Mouse (Mus musculus) forebrain, embryonic 15.5 days (tissue): ENCODE measurements around the gene Gm4513. TPM values are rescaled to one million over a fixed set of nuclear protein-coding genes. Genes with fewer than 3 reads are reported as not detected.
"Not testable (repeated sequence)": the region's sequence is repeated elsewhere in the genome, so short reads cannot be mapped to it uniquely, and the experiment has no call there.

Experiments
- ATAC-seq: fragments of 200-750 bp; cut with Nextera tagmentation; replicated peaks from 2 replicates; pipeline ENCODE4 v1.8.0; 2017; ENCODE audit warnings: mild to moderate bottlenecking, moderate TSS enrichment, moderate library complexity
- H3K27ac ChIP-seq: fragments of 300-500 bp; sonication (generic); replicated peaks from 2 replicates; pipeline ENCODE4 v1.5.1; 2015; ENCODE audit warnings: mild to moderate bottlenecking, inconsistent platforms
- H3K27me3 ChIP-seq: fragments of 300-500 bp; sonication (generic); 2 replicates; pipeline ENCODE4 v1.6.1; 2015; ENCODE audit warnings: inconsistent platforms
- H3K36me3 ChIP-seq: fragments of 300-500 bp; sonication (generic); 2 replicates; pipeline ENCODE4 v1.6.1; 2015; ENCODE audit warnings: mild to moderate bottlenecking, inconsistent platforms
- H3K4me1 ChIP-seq: fragments of 300-500 bp; sonication (generic); 2 replicates; pipeline ENCODE4 v1.6.1; 2015; ENCODE audit warnings: inconsistent platforms
- H3K4me2 ChIP-seq: fragments of 300-500 bp; sonication (generic); replicated peaks from 2 replicates; pipeline ENCODE4 v1.6.1; 2015; ENCODE audit warnings: mild to moderate bottlenecking, inconsistent platforms
- H3K4me3 ChIP-seq: fragments of 300-500 bp; sonication (generic); 2 replicates; pipeline ENCODE4 v1.5.1; 2015; ENCODE audit warnings: mild to moderate bottlenecking, inconsistent platforms
- H3K9ac ChIP-seq: fragments of 300-500 bp; sonication (generic); replicated peaks from 2 replicates; pipeline ENCODE4 v1.6.1; 2015; ENCODE audit warnings: mild to moderate bottlenecking, inconsistent platforms
- H3K9me3 ChIP-seq: fragments of 300-500 bp; sonication (generic); 2 replicates; pipeline ENCODE4 v1.6.1; 2016; ENCODE audit warnings: inconsistent platforms
- WGBS: fragments of 180-500 bp; shearing (Covaris S2); methylation state at CpG from one replicate; pipeline ENCODE4 v1.1.7; 2015; ENCODE audit warnings: mixed read lengths; 5-methylcytosine and 5-hydroxymethylcytosine counted together
- polyA plus RNA-seq: library from polyadenylated mRNA; unstranded; fragments of >200 nt; fragmentation: Nextera tagmentation; extraction: Ambion mirVana; gene quantifications from 2 replicates; pipeline ENCODE4 v1.2.1, GENCODE M21; 2015

Gm4513 gene
- polyA plus RNA-seq: not detected in 2 replicates

GRCm38 (mm10) chr7:20598921-20599320 lies at the start of gene Gm4513:
Gene Gm4513, minus strand, starts transcription at chr7:20599021.
- not testable (repeated sequence) for H3K4me3 ChIP-seq, H3K9me3 ChIP-seq, ATAC-seq, H3K27me3 ChIP-seq, H3K4me2 ChIP-seq, H3K9ac ChIP-seq, H3K4me1 ChIP-seq, H3K27ac ChIP-seq, H3K36me3 ChIP-seq
- 87% methylated on average over 3 of the region's 5 CpGs for WGBS

DNA sequence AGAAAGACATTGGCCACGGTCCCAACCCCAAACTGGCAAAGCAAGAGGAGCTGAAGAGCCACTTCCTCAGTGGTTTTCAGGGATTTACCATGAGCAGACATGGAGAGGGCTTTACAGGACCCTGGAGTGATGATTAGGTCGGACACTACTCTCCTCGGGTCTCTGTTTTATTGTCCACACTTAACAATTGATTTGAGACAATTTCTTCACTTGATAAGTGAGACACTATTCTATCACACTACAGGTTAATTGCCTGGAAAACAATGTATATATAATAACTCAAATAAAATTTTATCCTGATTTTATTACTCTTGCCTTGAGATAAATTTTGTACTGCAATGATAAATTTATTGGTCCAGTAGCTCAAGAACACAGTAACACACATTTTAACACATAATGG lies 22.7 kb downstream of the Gm4513 start, which contains the start of gene Gm4141:
TSS of gene Gm4141 (minus strand) at position 101 of the 400 bp plus-strand sequence.
- H3K4me2 ChIP-seq: not testable (repeated sequence)

GRCm38 (mm10) chr7:20545657-20546056 lies 53.2 kb downstream of the Gm4513 start, which contains the start of gene Gm5726:
Gene Gm5726, minus strand, starts transcription at chr7:20545757.
- H3K4me2 ChIP-seq, H3K4me1 ChIP-seq, H3K4me3 ChIP-seq, ATAC-seq, H3K27ac ChIP-seq, H3K9me3 ChIP-seq, H3K9ac ChIP-seq, H3K27me3 ChIP-seq, H3K36me3 ChIP-seq: not testable (repeated sequence)
- WGBS: no CpG with 5 or more reads among the region's 1 CpGs

More for the DNA sequence above, 22.7 kb downstream of the Gm4513 start, which contains the start of gene Gm4141:
- H3K4me3 ChIP-seq, H3K4me1 ChIP-seq, ATAC-seq, H3K36me3 ChIP-seq, H3K9ac ChIP-seq, H3K27me3 ChIP-seq, H3K9me3 ChIP-seq, H3K27ac ChIP-seq: not testable (repeated sequence)
- no CpG with 5 or more reads among the region's 3 CpGs for WGBS

Other genes starting within 250 kb of the Gm4513 start
- gene Gm5728, start 223.6 kb downstream of the Gm4513 start, polyA plus RNA-seq: not detected in 2 replicates
- not detected in 2 replicates for gene Vmn1r100, start 181.1 kb downstream of the Gm4513 start, polyA plus RNA-seq
- gene Vmn1r101, start 156.4 kb downstream of the Gm4513 start, polyA plus RNA-seq: not detected in 2 replicates
- not detected in 2 replicates for gene Gm10670, start 124.1 kb downstream of the Gm4513 start, polyA plus RNA-seq
- not detected in 2 replicates for gene Vmn1r103, start 88.5 kb downstream of the Gm4513 start, polyA plus RNA-seq
- not detected in 2 replicates for gene Vmn1r104, start 65.2 kb downstream of the Gm4513 start, polyA plus RNA-seq
- gene Gm5726, start 53.3 kb downstream of the Gm4513 start, polyA plus RNA-seq: not detected in 2 replicates
- gene Gm4141, start 22.8 kb downstream of the Gm4513 start, polyA plus RNA-seq: not detected in 2 replicates
- gene Vmn1r107, start 69.9 kb upstream of the Gm4513 start, polyA plus RNA-seq: not detected in 2 replicates
- gene Vmn1r111, start 104.2 kb upstream of the Gm4513 start, polyA plus RNA-seq: not detected in 2 replicates
- not detected in 2 replicates for gene Gm10668, start 131.6 kb upstream of the Gm4513 start, polyA plus RNA-seq
- not detected in 2 replicates for gene Vmn1r112, start 172.2 kb upstream of the Gm4513 start, polyA plus RNA-seq
- not detected in 2 replicates for gene Vmn1r113, start 188.3 kb upstream of the Gm4513 start, polyA plus RNA-seq
- gene Vmn1r114, start 213.2 kb upstream of the Gm4513 start, polyA plus RNA-seq: not detected in 2 replicates
- not detected in 2 replicates for gene Vmn1r115, start 246.0 kb upstream of the Gm4513 start, polyA plus RNA-seq